Mouse (Mus musculus): ENCODE measurements around the gene Igf2bp1. TPM values are rescaled to one million over a fixed set of nuclear protein-coding genes. Genes with fewer than 3 reads are reported as not detected.

Gene Igf2bp1
- total and polyA plus RNA-seq, 2 experiments from 2014 or later = 3.4 to 4.5 TPM

- no peak overlapping the region for H3K27ac ChIP-seq (ENCODE audit: low read depth)
Observed at GRCm38 (mm10) chr11:96007516-96008235, 1.9 kb upstream of the Igf2bp1 start.

GRCm38 (mm10) chr11:96006852-96007515, 1.2 kb upstream of the Igf2bp1 start:
- Histone ChIP-seq H3K4me1 (ENCODE audit: control insufficient read depth, insufficient read depth) (peaks cover 24% of the 10 kb centered on the region), H3K27me3 (ENCODE audit: control insufficient read depth, insufficient read depth, low read length) (peaks cover 44% of the 10 kb centered on the region), H3K27ac (ENCODE audit: low read depth) (no peak overlapping the region), H3K36me3 (replicated peaks; ENCODE audit: control insufficient read depth, insufficient read depth, low read length) (no peaks in the 10 kb centered on the region), H3K4me3 (ENCODE audit: low read depth, low read length) (peak overlapping the region; percentile 78), H3K9me3 (replicated peaks; ENCODE audit: control insufficient read depth, low read length) (no peaks in the 10 kb centered on the region), H3K9ac (replicated peaks; ENCODE audit: low read depth, low read length) (no peak overlapping the region), H3K4me2 (ENCODE audit: low read depth, low read length) (peak overlapping the region; percentile 94)
- WGBS = under 1% methylated on average over 53 of the region's 67 CpGs
- TF ChIP-seq EP300 (IDR thresholded peaks at IDR 0.05; ENCODE audit: low read depth) (no peak), CTCF (IDR thresholded peaks at IDR 0.05; ENCODE audit: low read depth) (no peak)
- ATAC-seq (ENCODE audit: insufficient read depth, low read depth) (no peak), DNase-seq (ENCODE audit: low spot score) (no peak)

More at GRCm38 (mm10) chr11:96007516-96008235, 1.9 kb upstream of the Igf2bp1 start:
- DNase-seq (ENCODE audit: low spot score) (no peak), ATAC-seq (ENCODE audit: insufficient read depth, low read depth) (no peak)
- Histone ChIP-seq H3K9ac (replicated peaks; ENCODE audit: low read depth, low read length) (no peak overlapping the region), H3K36me3 (replicated peaks; ENCODE audit: control insufficient read depth, insufficient read depth, low read length) (no peaks in the 10 kb centered on the region), H3K4me3 (ENCODE audit: low read depth, low read length) (peak overlapping the region; percentile 78), H3K9me3 (replicated peaks; ENCODE audit: control insufficient read depth, low read length) (no peaks in the 10 kb centered on the region), H3K27me3 (ENCODE audit: control insufficient read depth, insufficient read depth, low read length) (peaks cover 50% of the 10 kb centered on the region), H3K4me1 (ENCODE audit: control insufficient read depth, insufficient read depth) (peaks cover 24% of the 10 kb centered on the region), H3K4me2 (ENCODE audit: low read depth, low read length) (peak overlapping the region; percentile 94)
- 2% methylated on average over 33 of the region's 33 CpGs for WGBS
- TF ChIP-seq CTCF (IDR thresholded peaks at IDR 0.05; ENCODE audit: low read depth) (no peak), EP300 (IDR thresholded peaks at IDR 0.05; ENCODE audit: low read depth) (no peak)

- no peak for TF ChIP-seq CTCF (IDR thresholded peaks at IDR 0.05; ENCODE audit: low read depth)
- TF ChIP-seq EP300 (IDR thresholded peaks at IDR 0.05; ENCODE audit: low read depth) = no peak
- peak overlapping the region; percentile 78 for H3K4me3 ChIP-seq (ENCODE audit: low read depth, low read length)
- WGBS = under 1% methylated on average over 33 of the region's 33 CpGs
- no peak for DNase-seq (ENCODE audit: low spot score)
- H3K4me1 ChIP-seq (ENCODE audit: control insufficient read depth, insufficient read depth) = peaks cover 24% of the 10 kb centered on the region
- no peak for ATAC-seq (ENCODE audit: insufficient read depth, low read depth)
- H3K27ac ChIP-seq (ENCODE audit: low read depth) = no peak overlapping the region
- peak overlapping the region; percentile 94 for H3K4me2 ChIP-seq (ENCODE audit: low read depth, low read length)
- no peaks in the 10 kb centered on the region for H3K36me3 ChIP-seq (replicated peaks; ENCODE audit: control insufficient read depth, insufficient read depth, low read length)
- peak overlapping the region; percentile 67; the same call in 1 of the 2 replicates for H3K9ac ChIP-seq (replicated peaks; ENCODE audit: low read depth, low read length)
- H3K9me3 ChIP-seq (replicated peaks; ENCODE audit: control insufficient read depth, low read length) = no peaks in the 10 kb centered on the region
- peaks cover 40% of the 10 kb centered on the region for H3K27me3 ChIP-seq (ENCODE audit: control insufficient read depth, insufficient read depth, low read length)
Observed at GRCm38 (mm10) chr11:96006367-96006851, 669 bp upstream of the Igf2bp1 start.

GRCm38 (mm10) chr11:96004793-96005402, 842 bp downstream of the Igf2bp1 start:
- TF ChIP-seq CTCF (IDR thresholded peaks at IDR 0.05; ENCODE audit: low read depth) (no peak), EP300 (IDR thresholded peaks at IDR 0.05; ENCODE audit: low read depth) (no peak)
- H3K27ac ChIP-seq (ENCODE audit: low read depth) = peak overlapping the region; percentile 78
- peaks cover 24% of the 10 kb centered on the region for H3K4me1 ChIP-seq (ENCODE audit: control insufficient read depth, insufficient read depth)
- H3K36me3 ChIP-seq (replicated peaks; ENCODE audit: control insufficient read depth, insufficient read depth, low read length) = no peaks in the 10 kb centered on the region
- peaks cover 29% of the 10 kb centered on the region for H3K27me3 ChIP-seq (ENCODE audit: control insufficient read depth, insufficient read depth, low read length)
- DNase-seq (ENCODE audit: low spot score) (peak; percentile 52), ATAC-seq (ENCODE audit: insufficient read depth, low read depth) (peak; percentile 51)
- no peaks in the 10 kb centered on the region for H3K9me3 ChIP-seq (replicated peaks; ENCODE audit: control insufficient read depth, low read length)
- H3K4me3 ChIP-seq (ENCODE audit: low read depth, low read length) = peak overlapping the region; percentile 78
- peak overlapping the region; percentile 67 for H3K9ac ChIP-seq (replicated peaks; ENCODE audit: low read depth, low read length)
- WGBS = under 1% methylated on average over 41 of the region's 57 CpGs
- H3K4me2 ChIP-seq (ENCODE audit: low read depth, low read length) = peak overlapping the region; percentile 94

GRCm38 (mm10) chr11:96003969-96004792, 1.6 kb downstream of the Igf2bp1 start:
- Histone ChIP-seq H3K4me3 (ENCODE audit: low read depth, low read length) (peak overlapping the region; percentile 78), H3K4me1 (ENCODE audit: control insufficient read depth, insufficient read depth) (peaks cover 24% of the 10 kb centered on the region), H3K9me3 (replicated peaks; ENCODE audit: control insufficient read depth, low read length) (no peaks in the 10 kb centered on the region), H3K4me2 (ENCODE audit: low read depth, low read length) (peak overlapping the region; percentile 94), H3K36me3 (replicated peaks; ENCODE audit: control insufficient read depth, insufficient read depth, low read length) (no peaks in the 10 kb centered on the region), H3K27me3 (ENCODE audit: control insufficient read depth, insufficient read depth, low read length) (peaks cover 29% of the 10 kb centered on the region), H3K9ac (replicated peaks; ENCODE audit: low read depth, low read length) (peak overlapping the region; percentile 67), H3K27ac (ENCODE audit: low read depth) (peak overlapping the region; percentile 78)
- WGBS = 3% methylated on average over 32 of the region's 32 CpGs
- TF ChIP-seq CTCF (IDR thresholded peaks at IDR 0.05; ENCODE audit: low read depth) (no peak), EP300 (IDR thresholded peaks at IDR 0.05; ENCODE audit: low read depth) (no peak)
- no peak for DNase-seq (ENCODE audit: low spot score)
- peak; percentile 25; the same call in 1 of the 2 replicates for ATAC-seq (ENCODE audit: insufficient read depth, low read depth)

Data from heart, postnatal 0 days (tissue).